Mouse (Mus musculus) midbrain, embryonic 16.5 days (tissue): ENCODE measurements around the gene Gmppa. TPM values are rescaled to one million over a fixed set of nuclear protein-coding genes. Genes with fewer than 3 reads are reported as not detected.
A peak's percentile ranks its signal among the peaks of the same experiment; 100 is the strongest.

Experiments
- ATAC-seq: fragments of 200-750 bp; cut with Nextera tagmentation; 2 replicates; pipeline ENCODE4 v1.8.0; 2017; ENCODE audit warnings: moderate TSS enrichment
- H3K27ac ChIP-seq: fragments of 300-500 bp; sonication (generic); 2 replicates; pipeline ENCODE4 v1.5.1; 2014; ENCODE audit warnings: mild to moderate bottlenecking, low read length, mixed read lengths
- H3K27me3 ChIP-seq: fragments of 300-500 bp; sonication (generic); 2 replicates; pipeline ENCODE4 v1.6.1; 2014; ENCODE audit warnings: low read depth, low read length, mixed read lengths; ENCODE audit not compliant: control insufficient read depth, insufficient read depth
- H3K36me3 ChIP-seq: fragments of 300-500 bp; sonication (generic); 2 replicates; pipeline ENCODE4 v1.6.1; 2014; ENCODE audit warnings: mild to moderate bottlenecking, low read length, moderate library complexity, mixed read lengths; ENCODE audit not compliant: control insufficient read depth, insufficient read depth
- H3K4me1 ChIP-seq: fragments of 300-500 bp; sonication (generic); 2 replicates; pipeline ENCODE4 v1.6.1; 2014; ENCODE audit warnings: mild to moderate bottlenecking, low read length, mixed read lengths; ENCODE audit not compliant: control insufficient read depth, insufficient read depth
- H3K4me2 ChIP-seq: fragments of 300-500 bp; sonication (generic); 2 replicates; pipeline ENCODE4 v1.6.1; 2014; ENCODE audit warnings: mild to moderate bottlenecking, low read length, mixed read lengths
- H3K4me3 ChIP-seq: fragments of 300-500 bp; sonication (generic); 2 replicates; pipeline ENCODE4 v1.5.1; 2014; ENCODE audit warnings: low read depth, mild to moderate bottlenecking, low read length, moderate library complexity, mixed read lengths
- H3K9ac ChIP-seq: fragments of 300-500 bp; sonication (generic); 2 replicates; pipeline ENCODE4 v1.6.1; 2014; ENCODE audit warnings: low read depth, low read length, mixed read lengths
- H3K9me3 ChIP-seq: fragments of 300-500 bp; sonication (generic); replicated peaks from 2 replicates; pipeline ENCODE4 v1.6.1; 2014; ENCODE audit warnings: mild to moderate bottlenecking, low read length, mixed read lengths; ENCODE audit not compliant: control insufficient read depth, poor library complexity, severe bottlenecking
- whole genome bisulfite sequencing: fragments of 180-500 bp; shearing (Covaris S2); extraction: QIAGEN DNeasy Blood & Tissue Kit; methylation state at CpG from one replicate; pipeline ENCODE4 v1.1.7; 2014; 5-methylcytosine and 5-hydroxymethylcytosine counted together
- polyA plus RNA-seq: library from polyadenylated mRNA; unstranded; fragments of >200 nt; fragmentation: Nextera tagmentation; extraction: Ambion mirVana; gene quantifications from 2 replicates; pipeline ENCODE4 v1.2.1, GENCODE M21; 2015

Gene Gmppa
- polyA plus RNA-seq, 1 experiment from 2014 or later, result 81.3 TPM

GRCm38 (mm10) chr1:75399755-75400492 lies 35.8 kb upstream of the Gmppa start:
- H3K4me1 ChIP-seq, result peaks cover 17% of the 10 kb centered on the region
- no peaks in the 10 kb centered on the region for H3K9me3 ChIP-seq
- peaks cover 12% of the 10 kb centered on the region for H3K36me3 ChIP-seq
- peak overlapping the region; percentile 31 for H3K4me2 ChIP-seq
- ATAC-seq, result peak; percentile 70
- no peak overlapping the region for H3K4me3 ChIP-seq
- peak overlapping the region; percentile 56; the same call in 1 of the 2 replicates for H3K9ac ChIP-seq
- H3K27ac ChIP-seq, result peak overlapping the region; percentile 55; the same call in 1 of the 2 replicates
- H3K27me3 ChIP-seq, result no peaks in the 10 kb centered on the region
- WGBS, result 7% methylated on average over 15 of the region's 15 CpGs

- Histone ChIP-seq H3K27me3 (no peaks in the 10 kb centered on the region), H3K9ac (no peak overlapping the region), H3K27ac (no peak overlapping the region), H3K4me1 (peaks cover 17% of the 10 kb centered on the region), H3K4me3 (no peak overlapping the region), H3K4me2 (no peak overlapping the region), H3K36me3 (peaks cover 16% of the 10 kb centered on the region), H3K9me3 (no peaks in the 10 kb centered on the region)
- 39% methylated on average over 6 of the region's 6 CpGs for WGBS
- ATAC-seq, result no peak
These were observed 35.1 kb upstream of the Gmppa start for GRCm38 (mm10) chr1:75400493-75401115.

- ATAC-seq, result no peak
- Histone ChIP-seq H3K4me3 (no peak overlapping the region), H3K4me1 (no peaks in the 10 kb centered on the region; the same call in 1 of the 2 replicates), H3K4me2 (no peak overlapping the region), H3K9me3 (no peaks in the 10 kb centered on the region), H3K36me3 (peaks cover 24% of the 10 kb centered on the region), H3K27me3 (no peaks in the 10 kb centered on the region), H3K9ac (no peak overlapping the region), H3K27ac (no peak overlapping the region)
- WGBS, result 48% methylated on average over 3 of the region's 3 CpGs
These were observed 30.2 kb upstream of the Gmppa start for GRCm38 (mm10) chr1:75405547-75405946.

DNA sequence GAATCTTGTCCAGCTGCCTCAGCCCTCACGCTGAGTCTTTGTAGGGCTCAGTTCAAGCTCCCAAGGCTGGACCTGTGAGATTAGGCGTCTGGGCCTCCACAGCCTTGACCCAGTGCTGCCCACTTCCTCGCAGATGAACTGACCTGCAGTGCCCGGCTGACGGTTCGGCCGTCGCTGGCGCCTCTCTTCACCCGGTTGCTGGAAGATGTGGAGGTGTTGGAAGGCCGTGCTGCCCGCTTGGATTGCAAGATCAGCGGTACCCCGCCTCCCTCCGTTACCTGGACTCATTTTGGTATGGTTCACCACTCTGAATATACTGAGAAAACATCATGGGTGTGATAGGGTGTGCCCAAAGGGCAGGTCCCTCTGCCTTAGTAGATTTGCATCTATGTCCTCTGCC lies 29.6 kb upstream of the Gmppa start:
- Histone ChIP-seq H3K36me3 (peaks cover 23% of the 10 kb centered on the region), H3K4me2 (no peak overlapping the region), H3K9ac (no peak overlapping the region), H3K9me3 (no peaks in the 10 kb centered on the region), H3K27ac (no peak overlapping the region), H3K4me1 (no peaks in the 10 kb centered on the region), H3K4me3 (no peak overlapping the region), H3K27me3 (no peaks in the 10 kb centered on the region)
- ATAC-seq, result no peak
- 92% methylated on average over 15 of the region's 15 CpGs for WGBS

GRCm38 (mm10) chr1:75407056-75407455 lies 28.7 kb upstream of the Gmppa start:
- H3K27me3 ChIP-seq, result no peaks in the 10 kb centered on the region
- H3K4me3 ChIP-seq, result no peak overlapping the region
- no peaks in the 10 kb centered on the region for H3K9me3 ChIP-seq
- no peak overlapping the region for H3K4me2 ChIP-seq
- ATAC-seq, result no peak
- no peak overlapping the region for H3K9ac ChIP-seq
- 91% methylated on average over 9 of the region's 9 CpGs for WGBS
- no peaks in the 10 kb centered on the region for H3K4me1 ChIP-seq
- peaks cover 19% of the 10 kb centered on the region for H3K36me3 ChIP-seq
- H3K27ac ChIP-seq, result no peak overlapping the region

DNA sequence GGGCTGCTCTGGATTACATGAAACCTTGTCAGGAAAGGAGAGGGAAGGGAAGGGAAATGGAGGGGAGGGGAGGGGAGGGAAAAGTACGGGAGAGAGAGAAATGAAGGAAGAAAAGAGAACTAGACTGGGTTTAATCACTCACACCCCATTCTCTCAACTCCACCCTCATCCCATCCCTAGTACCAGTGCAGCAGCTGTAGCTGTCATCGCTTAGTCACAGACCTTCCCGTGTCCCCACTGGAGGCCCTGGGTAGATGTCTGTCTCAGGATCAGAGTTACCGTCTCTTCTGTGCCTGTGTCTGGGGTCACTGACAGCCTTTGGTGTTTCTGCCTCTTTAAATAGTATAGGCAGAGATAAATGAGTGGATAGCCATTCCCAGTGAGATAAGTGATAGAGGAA lies 27.5 kb upstream of the Gmppa start:
- Histone ChIP-seq H3K4me2 (no peak overlapping the region), H3K27ac (no peak overlapping the region), H3K4me1 (no peaks in the 10 kb centered on the region), H3K4me3 (no peak overlapping the region), H3K9ac (no peak overlapping the region), H3K9me3 (no peaks in the 10 kb centered on the region), H3K36me3 (peaks cover 12% of the 10 kb centered on the region), H3K27me3 (no peaks in the 10 kb centered on the region)
- 85% methylated on average over 4 of the region's 4 CpGs for WGBS
- ATAC-seq, result no peak

- WGBS, result 94% methylated on average over 7 of the region's 7 CpGs
- ATAC-seq, result no peak
- Histone ChIP-seq H3K4me3 (no peak overlapping the region), H3K9ac (no peak overlapping the region), H3K4me1 (no peaks in the 10 kb centered on the region), H3K36me3 (peaks cover 13% of the 10 kb centered on the region), H3K4me2 (no peak overlapping the region), H3K9me3 (no peaks in the 10 kb centered on the region), H3K27ac (no peak overlapping the region), H3K27me3 (no peaks in the 10 kb centered on the region)
These were observed 25.8 kb upstream of the Gmppa start for GRCm38 (mm10) chr1:75409950-75410349.

DNA sequence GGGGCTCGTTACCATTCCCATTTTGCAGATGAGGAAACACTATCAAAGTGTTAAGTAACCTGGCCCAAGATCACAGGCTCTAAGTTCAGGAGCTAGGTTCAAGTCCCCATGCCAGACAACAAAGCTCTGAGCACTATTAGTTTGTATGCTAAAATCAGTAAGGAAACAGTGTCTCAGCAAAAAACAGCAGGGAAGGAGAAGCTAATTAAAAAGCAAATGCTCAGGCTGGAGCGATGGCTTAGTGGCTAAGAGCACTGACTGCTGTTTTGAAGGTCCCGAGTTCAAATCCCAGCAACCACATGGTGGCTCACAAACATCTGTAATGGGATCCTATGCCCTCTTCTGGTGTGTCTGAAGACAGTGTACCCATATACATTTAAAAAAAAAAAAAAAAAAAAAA lies 23.5 kb upstream of the Gmppa start:
- no peaks in the 10 kb centered on the region for H3K4me1 ChIP-seq
- 91% methylated on average over 3 of the region's 3 CpGs for WGBS
- H3K36me3 ChIP-seq, result peaks cover 10% of the 10 kb centered on the region
- no peak for ATAC-seq
- H3K9me3 ChIP-seq, result no peaks in the 10 kb centered on the region
- H3K4me3 ChIP-seq, result no peak overlapping the region
- no peak overlapping the region for H3K4me2 ChIP-seq
- H3K27ac ChIP-seq, result no peak overlapping the region
- no peaks in the 10 kb centered on the region for H3K27me3 ChIP-seq
- no peak overlapping the region for H3K9ac ChIP-seq

DNA sequence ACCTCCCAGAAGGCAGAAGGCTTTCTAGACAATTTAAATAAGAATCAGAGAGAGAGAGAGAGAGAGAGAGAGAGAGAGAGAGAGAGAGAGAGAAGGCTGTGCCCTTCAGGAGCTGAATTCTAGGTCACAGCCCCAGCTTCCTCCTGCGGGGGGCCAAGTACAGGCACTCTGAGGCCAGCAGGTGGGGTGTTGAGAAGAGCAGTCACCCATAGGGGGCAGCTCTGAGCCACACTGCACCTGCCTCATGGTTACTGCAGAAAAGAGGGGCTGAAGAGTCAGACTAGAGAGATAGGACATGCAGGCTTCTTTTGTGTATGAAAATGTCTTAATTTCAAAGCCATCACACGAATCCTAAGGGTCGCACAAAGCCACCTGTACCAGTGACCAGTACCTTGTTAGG lies 22.0 kb upstream of the Gmppa start:
- no peaks in the 10 kb centered on the region for H3K9me3 ChIP-seq
- H3K27me3 ChIP-seq, result no peaks in the 10 kb centered on the region
- no peak for ATAC-seq
- no peak overlapping the region for H3K27ac ChIP-seq
- H3K9ac ChIP-seq, result no peak overlapping the region
- no peak overlapping the region for H3K4me2 ChIP-seq
- no peaks in the 10 kb centered on the region for H3K4me1 ChIP-seq
- H3K4me3 ChIP-seq, result no peak overlapping the region
- WGBS, result 56% methylated on average over 3 of the region's 3 CpGs
- peaks cover 10% of the 10 kb centered on the region; the same call in 1 of the 2 replicates for H3K36me3 ChIP-seq
